19 mouse cellular contexts compared by ENCODE assay signal in genomic region chr6:5039316-5039715, GRCm38 (mm10).
"Had no signal": no experiment of that assay in that cellular context is flagged by ENCODE, and none has a peak within 500 bp of the region (broad histone marks: within the 10 kb centered on the region; RNA-seq: fewer than 3 reads in every experiment).

No protein-coding gene starts in this region.

- H3K27ac ChIP-seq: midbrain, embryonic 10.5 days; midbrain, embryonic 12.5 days; neural tube, embryonic 13.5 days; neural tube, embryonic 15.5 days had no signal

- DNase-seq: liver, postnatal 0 days; lung, embryonic 14.5 days; lung, postnatal 10 days; lung, postnatal 4 days; midbrain, embryonic 14.5 days; retina, postnatal 1 day; right cerebral cortex, adult 18-20 months; right cerebral cortex, postnatal 25 days; right cerebral cortex, postnatal 4 days; spleen, adult 18-20 months; thymus, adult 18-20 months; thymus, postnatal 14 days; thymus, postnatal 36 days had no signal

- H3K36me3 ChIP-seq: midbrain, embryonic 10.5 days; midbrain, embryonic 12.5 days; neural tube, embryonic 13.5 days; neural tube, embryonic 15.5 days had no signal

- H3K4me3 ChIP-seq: midbrain, embryonic 10.5 days; midbrain, embryonic 12.5 days; myocyte; neural tube, embryonic 13.5 days; neural tube, embryonic 15.5 days had no signal

- ATAC-seq: liver, postnatal 0 days; midbrain, embryonic 16.5 days had no signal

- H3K9me3 ChIP-seq: midbrain, embryonic 10.5 days; midbrain, embryonic 12.5 days; neural tube, embryonic 13.5 days; neural tube, embryonic 15.5 days had no signal

- H3K4me2 ChIP-seq: lung, embryonic 14.5 days; midbrain, embryonic 12.5 days; neural tube, embryonic 13.5 days; neural tube, embryonic 15.5 days had no signal

- H3K27me3 ChIP-seq: midbrain, embryonic 12.5 days; neural tube, embryonic 13.5 days; neural tube, embryonic 15.5 days had no signal

- H3K4me1 ChIP-seq: midbrain, embryonic 10.5 days had no signal

- H3K9ac ChIP-seq: liver, postnatal 0 days; lung, embryonic 14.5 days; midbrain, embryonic 12.5 days; neural tube, embryonic 13.5 days; neural tube, embryonic 15.5 days had no signal
